Mouse (Mus musculus) ovary, postnatal 36 days (tissue): ENCODE measurements around the gene Gnb1l.
"Not testable (repeated sequence)": the region's sequence is repeated elsewhere in the genome, so short reads cannot be mapped to it uniquely, and the experiment has no call there.

Experiments used
- DNase-seq: peaks from one replicate; pipeline ENCODE4 v3.0.0; 2022; ENCODE audit warnings: low spot score, mixed read lengths

Gnb1l gene

GRCm38 (mm10) chr16:18483839-18484238 lies 14.7 kb upstream of the Gnb1l start:
- DNase-seq, result no peak

GRCm38 (mm10) chr16:18484386-18484785 lies 14.1 kb upstream of the Gnb1l start:
- DNase-seq, result no peak

- DNase-seq, result no peak
These were observed 13.6 kb upstream of the Gnb1l start for GRCm38 (mm10) chr16:18484794-18485435.

GRCm38 (mm10) chr16:18486126-18486525 lies 12.4 kb upstream of the Gnb1l start:
- DNase-seq, result no peak

- no peak for DNase-seq
These were observed 8.2 kb upstream of the Gnb1l start for GRCm38 (mm10) chr16:18490281-18490680.

- no peak for DNase-seq
These were observed 7.6 kb upstream of the Gnb1l start for GRCm38 (mm10) chr16:18490894-18491293.

- peak; percentile 22 for DNase-seq
These were observed 523 bp upstream of the Gnb1l start for GRCm38 (mm10) chr16:18497865-18498515.

GRCm38 (mm10) chr16:18498996-18499395 lies 483 bp downstream of the Gnb1l start:
- DNase-seq, result no peak

GRCm38 (mm10) chr16:18501531-18501930 lies 3.0 kb downstream of the Gnb1l start:
- no peak for DNase-seq

GRCm38 (mm10) chr16:18503566-18504342 lies 5.2 kb downstream of the Gnb1l start:
- no peak for DNase-seq

- no peak for DNase-seq
These were observed 8.1 kb downstream of the Gnb1l start for GRCm38 (mm10) chr16:18506524-18507199.

GRCm38 (mm10) chr16:18507200-18507549 lies 8.7 kb downstream of the Gnb1l start:
- no peak for DNase-seq

GRCm38 (mm10) chr16:18511741-18512140 lies 13.2 kb downstream of the Gnb1l start:
- peak; percentile 32 for DNase-seq

- no peak for DNase-seq
These were observed 15.0 kb downstream of the Gnb1l start for GRCm38 (mm10) chr16:18513508-18513907.

- DNase-seq, result peak; percentile 25
These were observed 19.6 kb downstream of the Gnb1l start for GRCm38 (mm10) chr16:18518091-18518490.

- DNase-seq, result no peak
These were observed 25.2 kb downstream of the Gnb1l start for GRCm38 (mm10) chr16:18523563-18524245.

- no peak for DNase-seq
These were observed 30.1 kb downstream of the Gnb1l start for GRCm38 (mm10) chr16:18528656-18529055.

GRCm38 (mm10) chr16:18533061-18533460 lies 34.5 kb downstream of the Gnb1l start:
- DNase-seq, result not testable (repeated sequence)

GRCm38 (mm10) chr16:18537407-18537990 lies 39.0 kb downstream of the Gnb1l start:
- no peak for DNase-seq

GRCm38 (mm10) chr16:18539281-18539680 lies 40.8 kb downstream of the Gnb1l start:
- DNase-seq, result no peak

- no peak for DNase-seq
These were observed 44.8 kb downstream of the Gnb1l start for GRCm38 (mm10) chr16:18543151-18543829.
